Mouse (Mus musculus): Measurements from ENCODE around the gene Hlcs.
"Not testable (repeated sequence)": the region's sequence is repeated elsewhere in the genome, so short reads cannot be mapped to it uniquely, and the experiment has no call there.

Hlcs gene

GRCm38 (mm10) chr16:94313229-94314030 is at the start of gene Hlcs:
Gene Hlcs, minus strand, starts transcription at chr16:94313571.
- peak; percentile 96 for DNase-seq (ENCODE audit: low read depth, low spot score)

GRCm38 (mm10) chr16:94362174-94362873 is 49.0 kb upstream of the Hlcs start:
- peak; percentile 34 for DNase-seq (ENCODE audit: low read depth, low spot score)

- no peak for DNase-seq (ENCODE audit: low read depth, low spot score)
Observed at GRCm38 (mm10) chr16:94360578-94361350, 47.4 kb upstream of the Hlcs start.

- DNase-seq (ENCODE audit: low read depth, low spot score) = no peak
Observed at GRCm38 (mm10) chr16:94358091-94358490, 44.7 kb upstream of the Hlcs start.

DNA sequence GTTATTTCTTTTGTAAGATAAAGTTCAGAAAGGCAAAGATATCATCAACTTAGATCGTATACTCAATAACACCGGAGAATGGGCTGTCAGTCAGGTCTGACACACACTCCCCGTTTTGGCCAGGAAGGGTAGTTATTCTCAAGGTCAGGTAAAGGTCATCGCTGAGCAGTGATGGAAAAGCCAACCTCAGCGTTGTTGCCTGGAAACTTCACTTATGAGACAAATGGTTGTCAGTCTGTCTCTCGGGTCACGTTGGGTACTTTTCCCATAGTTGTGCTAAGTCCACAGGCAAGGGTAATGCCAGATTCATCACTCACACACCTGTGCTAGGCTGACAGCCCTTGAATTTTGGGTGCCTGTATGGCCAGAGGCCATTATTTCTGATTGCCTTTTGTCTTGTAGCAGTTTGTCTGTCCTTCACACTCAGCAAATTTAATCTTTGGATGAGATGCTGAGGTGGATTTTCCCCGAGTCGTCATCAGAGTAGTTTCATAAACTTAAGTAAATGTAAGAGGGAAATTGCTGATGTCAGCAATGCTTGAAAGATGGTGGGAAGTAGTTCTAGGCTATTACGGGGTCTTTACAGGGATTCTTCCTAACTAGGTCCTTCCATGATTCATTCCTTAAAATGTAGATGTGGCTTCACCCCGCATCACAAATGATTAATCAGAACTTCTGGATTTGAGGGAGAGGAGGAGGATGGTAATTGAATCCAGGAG is 43.6 kb upstream of the Hlcs start:
- no peak for DNase-seq (ENCODE audit: low read depth, low spot score)

DNA sequence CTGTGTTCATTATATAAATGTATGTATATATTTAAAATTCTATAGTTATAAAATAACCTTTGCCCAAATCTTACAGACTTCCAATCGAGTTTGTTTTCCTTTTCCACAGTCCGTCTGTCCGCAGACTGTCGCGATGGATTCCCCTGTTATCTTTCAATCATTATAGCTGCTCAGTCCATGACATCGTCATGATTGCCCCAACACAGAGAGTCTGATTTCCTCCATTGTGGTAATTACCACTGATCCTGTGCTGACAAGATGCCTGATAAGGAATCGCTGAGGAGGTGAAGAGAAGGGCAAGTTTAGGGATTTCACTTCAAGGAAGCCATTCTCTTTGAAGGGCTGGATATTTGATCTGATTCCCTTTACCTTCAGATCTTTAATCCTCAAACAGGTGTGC is 42.7 kb upstream of the Hlcs start:
- no peak for DNase-seq (ENCODE audit: low read depth, low spot score)

DNA sequence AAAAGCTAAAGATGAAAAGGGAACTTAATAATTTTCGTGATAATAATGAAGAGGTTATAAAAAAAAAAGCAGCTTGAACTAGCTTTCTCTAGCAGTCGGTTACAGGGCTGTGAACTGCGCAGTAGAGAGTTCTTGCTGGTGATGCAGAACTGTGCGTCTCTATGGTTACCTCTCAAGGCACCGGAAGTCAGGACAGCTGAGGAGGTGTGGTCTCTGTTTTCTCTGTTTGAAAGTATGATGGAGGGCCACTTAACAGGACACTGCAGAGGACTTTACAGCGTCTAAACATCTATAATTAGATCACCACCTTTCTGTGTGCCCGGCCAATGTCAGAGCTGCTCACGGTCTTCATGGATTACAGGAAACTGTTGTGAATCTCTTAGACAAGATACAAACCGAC is 41.1 kb upstream of the Hlcs start:
- peak; percentile 27 for DNase-seq (ENCODE audit: low read depth, low spot score)

DNA sequence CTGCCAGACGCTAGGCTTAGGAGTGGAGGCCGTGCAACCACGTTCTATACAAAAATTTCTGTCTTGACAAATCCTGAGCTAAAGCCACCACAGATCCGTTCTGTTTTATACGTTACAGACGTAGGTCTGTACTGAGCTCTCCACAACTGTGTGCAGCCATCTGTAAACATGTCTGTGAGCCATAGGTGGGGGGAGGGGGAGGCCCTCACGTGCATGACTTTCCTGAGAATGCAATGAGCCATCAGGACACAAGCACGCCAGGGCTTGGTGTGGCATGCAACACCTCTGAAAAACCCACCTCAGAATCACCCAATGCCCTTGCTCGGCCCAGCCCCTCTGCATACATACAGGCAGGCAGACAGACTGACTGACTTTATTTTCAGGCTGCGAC is 36.9 kb upstream of the Hlcs start:
- no peak for DNase-seq (ENCODE audit: low read depth, low spot score)

GRCm38 (mm10) chr16:94349588-94350286 is 36.4 kb upstream of the Hlcs start:
- DNase-seq (ENCODE audit: low read depth, low spot score) = no peak

GRCm38 (mm10) chr16:94348779-94349178 is 35.4 kb upstream of the Hlcs start:
- DNase-seq (ENCODE audit: low read depth, low spot score) = no peak

- no peak for DNase-seq (ENCODE audit: low read depth, low spot score)
Observed at GRCm38 (mm10) chr16:94347080-94347731, 33.8 kb upstream of the Hlcs start.

- no peak for DNase-seq (ENCODE audit: low read depth, low spot score)
Observed at GRCm38 (mm10) chr16:94345733-94346132, 32.4 kb upstream of the Hlcs start.

GRCm38 (mm10) chr16:94339164-94340160 is 26.1 kb upstream of the Hlcs start:
- not testable (repeated sequence) for DNase-seq (ENCODE audit: low read depth, low spot score)

- no peak for DNase-seq (ENCODE audit: low read depth, low spot score)
Observed at GRCm38 (mm10) chr16:94335656-94336055, 22.3 kb upstream of the Hlcs start.

DNA sequence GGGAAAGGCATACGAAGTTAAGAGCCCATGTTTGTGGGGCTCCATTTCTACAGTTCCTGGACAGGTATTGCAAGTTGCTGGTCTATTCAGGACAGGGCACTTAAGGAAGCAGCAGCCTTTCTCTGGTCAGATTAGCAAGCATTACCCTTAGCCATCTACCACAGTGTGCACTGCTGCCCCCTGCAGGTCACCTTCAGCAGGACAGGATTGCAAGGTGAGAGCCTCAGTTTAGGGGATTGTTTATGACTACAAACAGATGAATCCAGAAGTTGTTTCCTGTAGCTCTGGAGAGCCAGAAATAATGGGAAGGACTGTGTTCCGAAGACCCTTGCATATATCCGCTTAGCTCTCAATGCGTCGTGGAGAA is 18.5 kb upstream of the Hlcs start:
- no peak for DNase-seq (ENCODE audit: low read depth, low spot score)

DNA sequence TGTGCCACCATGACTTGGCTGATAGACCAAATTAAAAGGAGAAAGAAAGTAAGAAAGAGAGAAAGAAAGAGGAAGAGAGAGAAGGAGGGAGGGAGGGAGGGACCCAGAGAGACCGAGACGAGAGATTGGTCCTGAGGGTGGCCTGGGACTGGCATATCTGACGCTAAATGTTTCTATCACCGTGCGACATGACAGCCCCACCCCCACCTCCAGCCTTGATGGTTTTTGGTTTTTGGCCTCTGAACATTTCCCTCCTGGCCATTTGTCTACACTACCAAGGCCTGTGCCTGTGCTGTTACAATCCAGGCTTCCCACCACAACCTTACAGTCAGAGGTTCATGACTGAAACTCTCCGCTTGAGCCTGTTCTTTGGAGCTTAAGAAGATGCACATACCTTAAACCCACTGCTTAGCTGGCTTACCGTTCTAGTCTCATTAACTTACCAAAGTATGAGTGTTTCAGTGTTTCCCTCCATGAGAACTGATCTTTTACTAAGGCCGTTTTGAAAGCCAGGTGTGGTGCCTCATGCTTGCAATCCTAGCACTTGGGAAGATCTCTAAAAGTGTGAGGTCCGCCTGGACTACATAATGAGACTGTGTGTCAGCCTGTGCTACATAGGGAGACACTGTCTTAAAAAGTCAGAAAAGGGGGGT is 18.0 kb upstream of the Hlcs start:
- no peak for DNase-seq (ENCODE audit: low read depth, low spot score)

- DNase-seq (ENCODE audit: low read depth, low spot score) = no peak
Observed at GRCm38 (mm10) chr16:94330429-94330828, 17.1 kb upstream of the Hlcs start.

GRCm38 (mm10) chr16:94328881-94329867 is 15.8 kb upstream of the Hlcs start:
- DNase-seq (ENCODE audit: low read depth, low spot score) = no peak
